Comparison of ENCODE assay signal across 12 mouse cellular contexts in genomic region chr5:68120880-68121279, GRCm38 (mm10).
DNase-seq lines count a peak whose midpoint lies in the region; ATAC-seq and TF ChIP-seq lines count a peak whose summit lies in the region.
"Had no signal": no experiment of that assay in that cellular context is flagged by ENCODE, and none has a peak within 500 bp of the region (broad histone marks: within the 10 kb centered on the region; RNA-seq: fewer than 3 reads in every experiment).

No protein-coding gene starts in this region.

- no peak overlapping the region for H3K4me3 ChIP-seq in embryonic facial prominence, embryonic 11.5 days (ENCODE audit: low read depth, low read length)
- H3K4me3 ChIP-seq in embryonic facial prominence, embryonic 10.5 days, result no peak overlapping the region
- no peak overlapping the region for H3K4me3 ChIP-seq in left cerebral cortex, adult 2 months
- H3K4me3 ChIP-seq in CH12.LX (replicated peaks in 1 of 3; ENCODE audit: low read depth in 2 of 3, low read length in 2 of 3, poor library complexity in 1 of 3), result no peak overlapping the region
- H3K4me3 ChIP-seq: forebrain, embryonic 15.5 days; limb, embryonic 10.5 days had no signal

- H3K27ac ChIP-seq in embryonic facial prominence, embryonic 11.5 days (replicated peaks; ENCODE audit: low read depth, low read length), result no peak overlapping the region
- no peak overlapping the region for H3K27ac ChIP-seq in embryonic facial prominence, embryonic 10.5 days (replicated peaks)
- no peak overlapping the region for H3K27ac ChIP-seq in left cerebral cortex, adult 2 months
- no peak overlapping the region for H3K27ac ChIP-seq in CH12.LX (ENCODE audit: insufficient read depth, low read depth)
- H3K27ac ChIP-seq: forebrain, embryonic 15.5 days; limb, embryonic 10.5 days had no signal

- in situ Hi-C loops in CH12.LX (cut with MboI; ENCODE audit: low pct_ligation_motif_present, low pct_unique_long_range_greater_than_20kb, low sequenced_read_pairs), result loop anchor here (25.0 kb wide), 1 partner anchor 584 kb away; no protein-coding TSS in a partner anchor

- DNase-seq in embryonic facial prominence, embryonic 11.5 days (ENCODE audit: low spot score), result peak; percentile 4
- no peak for DNase-seq in embryonic facial prominence, embryonic 10.5 days (ENCODE audit: low spot score)
- DNase-seq in left cerebral cortex, adult 2 months (ENCODE audit: extremely low spot score in 1 of 2, low spot score in 2 of 2), result no peak
- no peak for DNase-seq in left cerebral cortex, adult 18-20 months (ENCODE audit: low spot score in 2 of 2)
- DNase-seq in CH12.LX (ENCODE audit: extremely low read depth), result peak; percentile 12
- DNase-seq in brain, embryonic 14.5 days (ENCODE audit: low read depth), result peak; percentile 49
- no peak for DNase-seq in frontal cortex, postnatal 14 days (ENCODE audit: low spot score in 2 of 2)
- no peak for DNase-seq in spleen, postnatal 4 days (ENCODE audit: low spot score in 2 of 2)
- DNase-seq: kidney, adult 2 months; lung, adult 2 months had no signal

- H3K36me3 ChIP-seq in embryonic facial prominence, embryonic 11.5 days (replicated peaks; ENCODE audit: control insufficient read depth, insufficient read depth, low read depth, low read length), result no peaks in the 10 kb centered on the region
- H3K36me3 ChIP-seq in embryonic facial prominence, embryonic 10.5 days (replicated peaks), result no peaks in the 10 kb centered on the region
- no peaks in the 10 kb centered on the region for H3K36me3 ChIP-seq in CH12.LX (replicated peaks in 1 of 2; ENCODE audit: control insufficient read depth in 1 of 2, insufficient read depth in 1 of 2, low read length in 1 of 2)
- H3K36me3 ChIP-seq: forebrain, embryonic 15.5 days; limb, embryonic 10.5 days had no signal

- TF ChIP-seq POLR2A in CH12.LX (IDR thresholded peaks at IDR 0.05; ENCODE audit: low read depth, low read length), result no peak
- TF ChIP-seq POLR2A in brain, embryonic 14.5 days (IDR thresholded peaks at IDR 0.05; ENCODE audit: borderline replicate concordance, extremely low read depth, insufficient read depth, insufficient read length, poor library complexity, severe bottlenecking), result no peak

- peak; percentile 58 for TF ChIP-seq RAD21 in CH12.LX (IDR thresholded peaks at IDR 0.05; ENCODE audit: low read depth, low read length)

- H3K79me2 ChIP-seq in CH12.LX (replicated peaks; ENCODE audit: control insufficient read depth, extremely low read depth, insufficient read depth, poor library complexity, severe bottlenecking), result no peaks in the 10 kb centered on the region

- no peaks in the 10 kb centered on the region for H3K4me1 ChIP-seq in embryonic facial prominence, embryonic 11.5 days (ENCODE audit: control insufficient read depth, insufficient read depth, low read length)
- H3K4me1 ChIP-seq in embryonic facial prominence, embryonic 10.5 days, result no peaks in the 10 kb centered on the region
- H3K4me1 ChIP-seq in CH12.LX (ENCODE audit: control insufficient read depth in 1 of 2, insufficient read depth in 2 of 2), result no peaks in the 10 kb centered on the region
- H3K4me1 ChIP-seq: forebrain, embryonic 15.5 days; limb, embryonic 10.5 days had no signal

- WGBS in embryonic facial prominence, embryonic 11.5 days, result 60% methylated on average over 2 of the region's 2 CpGs
- WGBS in embryonic facial prominence, embryonic 10.5 days, result 49% methylated on average over 2 of the region's 2 CpGs

- no peak for ATAC-seq in embryonic facial prominence, embryonic 11.5 days (replicated peaks; ENCODE audit: insufficient number of reproducible peaks, low FRiP score, low TSS enrichment, low read depth)
- ATAC-seq: forebrain, embryonic 15.5 days had no signal

- intact Hi-C loops in left cerebral cortex, adult 2 months (cut with DNase I), result loop anchor here (10.0 kb wide), 1 partner anchor 1224 kb away; the partner anchor contains the start of gene Kctd8

- no peaks in the 10 kb centered on the region for H3K27me3 ChIP-seq in embryonic facial prominence, embryonic 11.5 days (ENCODE audit: control insufficient read depth, insufficient read depth, low read length)
- H3K27me3 ChIP-seq in embryonic facial prominence, embryonic 10.5 days (replicated peaks; ENCODE audit: low read depth, poor library complexity, severe bottlenecking), result no peaks in the 10 kb centered on the region
- H3K27me3 ChIP-seq in CH12.LX (replicated peaks), result no peaks in the 10 kb centered on the region
- H3K27me3 ChIP-seq: forebrain, embryonic 15.5 days had no signal

- H3K9ac ChIP-seq in embryonic facial prominence, embryonic 11.5 days (replicated peaks; ENCODE audit: low read length), result no peak overlapping the region
- no peak overlapping the region for H3K9ac ChIP-seq in CH12.LX (ENCODE audit: insufficient read depth, low read depth)
- H3K9ac ChIP-seq: forebrain, embryonic 15.5 days had no signal

- no peaks in the 10 kb centered on the region for H3K9me3 ChIP-seq in embryonic facial prominence, embryonic 11.5 days (replicated peaks; ENCODE audit: control insufficient read depth, low read length)
- no peaks in the 10 kb centered on the region for H3K9me3 ChIP-seq in embryonic facial prominence, embryonic 10.5 days
- H3K9me3 ChIP-seq in CH12.LX (replicated peaks; ENCODE audit: low read length), result no peaks in the 10 kb centered on the region
- H3K9me3 ChIP-seq: forebrain, embryonic 15.5 days; limb, embryonic 10.5 days had no signal

- dilution Hi-C loops in CH12.LX (cut with MboI; ENCODE audit: extremely low pct_ligation_motif_present, extremely low pct_unique_long_range_greater_than_20kb, low sequenced_read_pairs), result no loop called here

- peak; percentile 62 for TF ChIP-seq CTCF in left cerebral cortex, adult 2 months (IDR thresholded peaks at IDR 0.05)
- TF ChIP-seq CTCF in CH12.LX (conservative IDR thresholded peaks at IDR 0.05 in 1 of 2, IDR thresholded peaks at IDR 0.05 in 1 of 2; ENCODE audit: low read depth in 2 of 2, low read length in 2 of 2), result peak in 1 of 2 experiments; percentile 68; a peak in 2 of 4 replicates
- TF ChIP-seq CTCF in brain, embryonic 14.5 days (IDR thresholded peaks at IDR 0.05; ENCODE audit: borderline replicate concordance, extremely low read depth, insufficient read depth, insufficient read length), result no peak

- H3K4me2 ChIP-seq in embryonic facial prominence, embryonic 11.5 days (ENCODE audit: low read depth, low read length), result no peak overlapping the region
- no peak overlapping the region for H3K4me2 ChIP-seq in CH12.LX (ENCODE audit: insufficient read depth, low read depth, poor library complexity, severe bottlenecking)
- H3K4me2 ChIP-seq: forebrain, embryonic 15.5 days had no signal

- no peak for TF ChIP-seq EP300 in CH12.LX (IDR thresholded peaks at IDR 0.05; ENCODE audit: low read length)

TF ChIP-seq in CH12.LX, 34 proteins besides CTCF, POLR2A, EP300 and RAD21:
- peak; percentile 32 for TF ChIP-seq SMC3 (IDR thresholded peaks at IDR 0.05; ENCODE audit: low read depth, low read length)
- no peak for TF ChIP-seq IRF4 (IDR thresholded peaks at IDR 0.05; ENCODE audit: low read depth, low read length)

Comparison
In these comparisons a context has a peak if more than half of its experiments do, and no peak if none do; other contexts are left out.
1. DNase-seq: peak in embryonic facial prominence, embryonic 11.5 days (single experiment), CH12.LX (single experiment) and brain, embryonic 14.5 days (single experiment); none in embryonic facial prominence, embryonic 10.5 days (single experiment), left cerebral cortex, adult 2 months (0 of 2), left cerebral cortex, adult 18-20 months (0 of 2), frontal cortex, postnatal 14 days (0 of 2) and spleen, postnatal 4 days (0 of 2).